Mouse (Mus musculus) central nervous system, embryonic 14 days (tissue): ENCODE results near the gene Olfr1323. TPM values are rescaled to one million over a fixed set of nuclear protein-coding genes. Genes with fewer than 3 reads are reported as not detected.

ENCODE experiments used
- polyA plus RNA-seq: library from polyadenylated mRNA; depleted of rRNA; stranded (reverse); fragments of >200 nt; gene quantifications from 2 replicates; pipeline ENCODE4 v1.2.3, GENCODE M21; 2012; rRNA removed

Gene Olfr1323
- polyA plus RNA-seq, result not detected in 2 replicates

DNA sequence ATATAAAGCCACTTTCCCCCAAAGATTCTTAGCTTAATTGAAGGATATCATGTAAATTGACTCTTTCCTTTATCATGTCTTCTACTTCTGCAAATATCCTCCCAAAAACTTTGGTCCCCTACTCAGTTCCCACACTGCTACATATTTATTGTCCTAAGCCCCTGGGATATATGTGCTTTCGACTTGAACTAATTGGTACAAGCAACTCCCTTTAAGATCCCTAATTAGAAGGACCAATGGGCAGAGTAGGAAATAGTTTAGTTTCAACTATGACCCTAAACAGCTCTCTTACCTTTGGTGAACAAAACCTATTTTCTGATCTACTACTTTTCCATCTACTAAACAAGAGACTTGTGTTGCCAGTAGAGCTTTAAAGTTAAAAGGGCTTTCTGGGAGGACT is at the start of gene Olfr1323:
Olfr1323 (minus strand) TSS at position 101 of the 400 bp plus-strand sequence.

Other genes with a start within 250 kb of the Olfr1323 start
- 3.9 and 4.5 TPM in 2 replicates for gene Igsf1, start 221.6 kb downstream of the Olfr1323 start, polyA plus RNA-seq
- gene Olfr1322, start 127.9 kb downstream of the Olfr1323 start, polyA plus RNA-seq, result not detected in 2 replicates